Mouse (Mus musculus) lung, postnatal 25 days (tissue): ENCODE results near the gene Nufip2.
"Not testable (repeated sequence)": the region's sequence is repeated elsewhere in the genome, so short reads cannot be mapped to it uniquely, and the experiment has no call there.

Source experiments
- DNase-seq: peaks from one replicate; pipeline ENCODE4 v3.0.0; 2022; ENCODE audit warnings: low spot score

Nufip2 gene

GRCm38 (mm10) chr11:77685383-77686265, at the start of gene Nufip2:
Gene Nufip2, plus strand, starts transcription at chr11:77686155.
- peak; percentile 99 for DNase-seq

DNA sequence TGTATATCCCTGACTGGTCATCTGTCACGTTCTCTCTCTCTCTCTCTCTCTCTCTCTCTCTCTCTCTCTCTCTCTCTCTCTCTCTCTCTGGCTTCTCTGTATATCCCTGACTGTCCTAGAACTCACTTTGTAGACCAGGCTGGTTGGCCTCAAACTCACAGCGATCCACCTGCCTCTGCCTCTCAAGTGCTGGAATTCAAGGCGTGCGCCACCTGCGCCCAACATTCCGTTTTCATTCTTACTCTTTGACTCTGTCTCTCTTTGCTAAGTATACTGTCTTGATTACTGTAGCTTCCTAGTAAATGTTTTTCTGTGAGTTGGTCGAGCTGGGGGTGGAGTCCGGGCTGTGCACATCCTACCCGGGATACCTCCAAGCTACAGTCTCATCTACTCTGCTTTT, 44.6 kb upstream of the Nufip2 start:
- no peak for DNase-seq

GRCm38 (mm10) chr11:77645481-77645880, 40.5 kb upstream of the Nufip2 start:
- no peak for DNase-seq

DNA sequence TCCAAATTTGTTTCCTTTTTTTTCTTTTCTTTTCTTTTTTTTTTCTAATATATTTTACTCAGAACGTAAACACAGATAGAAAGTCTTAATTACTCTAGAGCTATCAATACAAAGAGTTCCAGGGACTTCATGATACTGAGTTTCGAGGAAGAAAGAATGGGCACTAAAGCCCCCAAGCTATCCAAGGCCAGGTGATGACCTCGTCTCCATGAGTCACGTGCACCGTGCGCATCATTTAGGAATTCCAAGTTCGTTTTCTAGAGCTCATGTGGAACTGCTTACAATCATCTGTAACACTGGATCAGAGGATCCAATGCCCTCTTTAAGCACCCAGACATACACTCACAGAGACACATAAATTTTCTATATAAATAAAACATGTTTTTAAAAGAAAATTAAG, 37.1 kb upstream of the Nufip2 start:
- DNase-seq = no peak

DNA sequence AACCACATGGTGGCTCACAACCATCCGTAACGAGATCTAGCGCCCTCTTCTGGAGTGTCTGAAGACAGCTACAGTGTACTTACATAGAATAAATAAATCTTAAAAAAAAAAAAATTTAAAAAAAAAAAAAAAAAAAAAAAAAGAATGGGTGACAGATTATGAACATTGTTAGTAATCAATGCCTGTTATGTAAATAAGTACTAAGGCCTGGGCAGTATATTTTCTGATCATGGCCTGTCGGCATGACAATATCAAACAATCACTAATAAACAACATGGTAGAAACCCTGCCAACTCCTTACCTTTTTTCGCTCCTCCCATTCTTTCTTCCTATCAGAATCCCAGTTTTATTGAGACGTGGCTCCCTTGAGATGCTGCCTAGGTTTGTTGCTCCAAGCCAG, 33.5 kb upstream of the Nufip2 start:
- DNase-seq = no peak

DNA sequence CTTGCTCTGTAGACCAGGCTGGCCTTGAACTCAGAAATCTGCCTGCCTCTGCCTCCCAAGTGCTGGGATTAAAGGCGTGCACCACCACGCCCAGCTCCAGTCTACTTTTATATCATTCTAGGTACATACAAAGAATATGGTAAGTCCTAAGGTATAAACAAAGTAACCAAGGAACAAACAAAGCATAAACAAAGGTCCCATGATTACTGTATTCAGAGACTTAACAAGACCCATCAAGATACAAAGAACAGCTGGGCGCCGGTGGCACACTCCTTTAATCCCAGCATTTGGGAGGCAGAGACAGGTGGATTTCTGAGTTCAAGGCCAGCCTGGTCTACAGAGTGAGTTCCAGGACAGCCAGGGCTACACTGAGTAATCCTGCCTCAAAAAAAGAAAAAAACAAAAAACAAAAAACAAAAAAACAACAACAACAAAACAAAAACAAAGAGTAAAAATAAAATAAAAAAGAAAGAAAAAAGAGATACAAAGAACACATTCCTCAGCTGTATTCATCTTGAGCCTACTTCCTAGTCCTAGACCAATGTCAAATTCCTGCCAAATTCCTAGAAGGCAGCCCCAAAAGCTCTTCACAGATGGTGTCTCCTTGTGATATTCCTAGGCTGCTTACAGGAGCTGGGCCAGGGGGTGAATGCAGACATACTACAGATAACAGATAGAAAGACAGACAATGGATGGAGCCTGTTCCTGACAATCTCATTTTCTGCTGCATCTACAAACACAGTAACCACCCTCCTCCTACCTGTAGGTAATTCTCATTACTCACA, 32.4 kb upstream of the Nufip2 start:
- not testable (repeated sequence) for DNase-seq

- DNase-seq = no peak
These were observed 26.0 kb upstream of the Nufip2 start for GRCm38 (mm10) chr11:77659986-77660385.

- DNase-seq = no peak
These were observed 22.3 kb upstream of the Nufip2 start for GRCm38 (mm10) chr11:77663639-77664038.

DNA sequence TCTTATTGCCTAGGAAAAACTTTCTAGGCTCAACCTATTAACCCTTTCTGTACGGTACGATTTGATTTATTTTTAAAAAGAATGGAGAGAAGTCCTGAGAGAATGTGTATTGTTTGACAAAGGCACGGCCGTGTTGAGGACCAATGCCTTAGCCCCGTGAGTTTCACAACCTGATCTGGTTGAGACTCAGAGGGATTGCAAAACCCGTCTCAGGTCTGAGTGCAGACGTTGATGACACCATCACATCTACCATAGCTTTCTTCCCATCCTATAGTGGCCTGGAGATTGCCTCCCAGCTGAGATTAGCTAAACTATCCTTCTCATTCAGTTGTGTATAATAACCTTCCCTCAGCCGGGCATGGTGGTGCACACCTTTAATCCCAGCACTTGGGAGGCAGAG, 21.9 kb upstream of the Nufip2 start:
- no peak for DNase-seq

DNA sequence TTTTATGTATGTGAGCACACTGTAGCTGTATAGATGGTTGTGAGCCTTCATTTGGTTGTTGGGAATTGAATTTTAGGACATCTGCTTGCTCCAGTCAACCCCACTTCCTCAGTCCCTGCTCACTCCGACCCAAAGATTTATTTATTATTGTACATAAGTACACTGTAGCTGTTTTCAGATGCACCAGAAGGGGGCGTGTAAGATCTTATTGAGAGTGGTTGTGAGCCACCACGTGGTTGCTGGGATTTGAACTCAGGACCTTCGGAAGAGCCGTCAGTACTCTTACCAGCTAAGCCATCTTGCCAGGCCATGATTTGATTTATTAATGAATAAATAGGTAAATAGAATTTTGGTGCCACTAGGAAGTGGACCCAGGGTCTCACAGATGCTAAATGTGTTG, 20.6 kb upstream of the Nufip2 start:
- not testable (repeated sequence) for DNase-seq

- DNase-seq = not testable (repeated sequence)
These were observed 19.2 kb upstream of the Nufip2 start for GRCm38 (mm10) chr11:77666766-77667165.

DNA sequence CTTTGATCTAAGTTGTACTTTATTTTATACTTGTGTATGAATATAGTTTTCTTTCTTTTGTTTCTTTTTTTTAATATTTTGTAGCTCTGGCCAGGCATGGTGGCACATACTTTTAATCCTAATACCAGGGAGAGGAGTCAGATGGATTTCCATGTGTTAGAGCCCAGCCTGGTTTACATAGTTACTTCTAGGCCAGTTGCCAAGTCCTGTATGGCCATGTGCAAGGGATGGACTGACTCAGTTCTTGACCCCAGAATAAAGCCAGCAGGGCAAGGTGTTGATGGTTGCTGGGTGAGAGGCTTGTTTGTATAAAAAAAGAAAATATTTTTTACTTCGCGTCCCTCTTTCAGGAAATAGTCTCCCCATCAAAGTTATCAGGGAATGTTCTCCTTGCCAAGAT, 13.2 kb upstream of the Nufip2 start:
- no peak for DNase-seq

GRCm38 (mm10) chr11:77673428-77673991, 12.4 kb upstream of the Nufip2 start:
- DNase-seq = no peak

DNA sequence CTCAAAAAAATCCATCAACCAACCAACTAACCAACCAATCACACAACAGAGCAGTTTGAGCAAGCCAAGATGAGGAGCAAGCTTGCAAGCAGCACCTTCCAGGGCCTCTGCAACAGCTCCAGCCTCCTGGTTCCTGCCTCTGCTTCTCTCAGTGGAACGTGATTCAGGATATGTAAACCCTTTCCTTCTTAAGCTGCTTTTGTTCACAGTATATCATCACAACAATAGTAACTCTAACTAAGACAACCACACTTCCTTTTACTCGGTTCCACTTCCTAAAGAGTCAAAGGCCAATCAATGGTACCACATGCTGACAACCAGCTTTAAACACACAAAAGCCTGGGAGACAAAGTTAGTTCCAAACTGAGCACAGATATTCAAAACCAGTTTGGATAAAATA, 5.9 kb upstream of the Nufip2 start:
- DNase-seq = no peak

- no peak for DNase-seq
These were observed 1.1 kb upstream of the Nufip2 start for GRCm38 (mm10) chr11:77684896-77685295.

GRCm38 (mm10) chr11:77686346-77686840, 438 bp downstream of the Nufip2 start:
- peak; percentile 6 for DNase-seq

- DNase-seq = peak; percentile 66
These were observed 1.0 kb downstream of the Nufip2 start for GRCm38 (mm10) chr11:77686841-77687540.

GRCm38 (mm10) chr11:77687541-77688131, 1.7 kb downstream of the Nufip2 start:
- DNase-seq = peak; percentile 50

DNA sequence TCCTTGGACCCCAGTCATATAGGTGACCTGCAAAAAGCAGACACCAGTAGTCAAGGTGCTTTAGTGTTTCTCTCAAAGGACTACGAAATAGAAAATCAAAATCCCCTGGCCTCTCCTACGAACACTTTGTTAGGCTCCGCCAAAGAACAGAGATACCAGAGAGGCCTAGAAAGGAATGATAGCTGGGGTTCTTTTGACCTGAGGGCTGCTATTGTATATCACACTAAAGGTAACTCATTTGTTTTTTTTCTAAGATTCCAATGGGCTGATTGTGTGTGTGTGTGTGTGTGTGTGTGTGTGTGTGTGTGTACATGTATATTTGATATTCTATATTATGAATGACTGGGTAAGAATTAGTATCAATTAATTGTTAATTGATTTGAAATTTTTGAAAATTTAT, 7.1 kb downstream of the Nufip2 start:
- no peak for DNase-seq

DNA sequence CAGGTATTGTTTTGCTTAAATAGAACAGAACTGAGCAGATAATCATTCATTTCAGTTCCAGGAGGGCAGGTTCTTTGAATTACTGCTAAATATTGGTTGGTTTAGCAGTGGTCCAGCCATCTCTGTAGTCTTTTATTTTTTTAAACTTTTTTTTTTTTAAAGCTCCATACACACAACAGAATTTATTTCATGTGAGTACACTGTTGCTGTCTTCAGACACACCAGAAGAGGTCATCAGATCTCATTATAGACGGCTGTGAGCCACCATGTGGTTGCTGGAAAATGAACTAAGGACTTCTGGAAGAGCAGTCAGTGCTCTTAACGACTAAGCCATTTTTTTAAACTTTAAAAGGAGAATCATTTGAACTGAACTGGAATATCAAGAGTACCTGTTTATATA, 11.3 kb downstream of the Nufip2 start:
- DNase-seq = no peak

DNA sequence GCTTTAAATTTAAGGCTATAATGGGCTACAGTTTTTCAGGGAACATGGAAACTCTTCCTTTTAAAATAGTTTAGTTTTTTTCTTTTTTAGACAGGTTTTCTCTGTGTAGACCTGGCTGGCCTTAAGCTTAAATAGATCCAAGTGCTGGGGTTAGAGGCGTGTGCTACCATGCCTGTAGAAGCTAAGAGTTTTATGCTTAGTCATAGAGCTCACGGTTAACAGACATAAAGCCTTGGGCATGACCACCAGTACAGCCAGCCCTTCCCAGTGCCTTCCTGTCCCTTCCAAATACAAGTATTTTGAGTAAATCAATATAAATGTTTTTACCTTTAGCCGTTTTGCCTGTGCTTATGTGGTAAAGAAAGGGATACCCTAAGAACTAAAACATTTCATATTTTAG, 20.0 kb downstream of the Nufip2 start:
- no peak for DNase-seq

GRCm38 (mm10) chr11:77709039-77709438, 23.1 kb downstream of the Nufip2 start:
- DNase-seq = no peak
